Mouse (Mus musculus): ENCODE results near the gene Crtc3. TPM values are rescaled to one million over a fixed set of nuclear protein-coding genes. Genes with fewer than 3 reads are reported as not detected.
A peak's percentile ranks its signal among the peaks of the same experiment; 100 is the strongest.

The Crtc3 gene
- polyA plus RNA-seq (2012; rRNA removed): 21.7 and 24.8 TPM in 2 replicates

GRCm38 (mm10) chr7:80688556-80689220, at the start of gene Crtc3:
Gene Crtc3 (minus strand): TSS chr7:80688877.
- Histone ChIP-seq H3K27ac (ENCODE audit: insufficient read depth, low read length) (peak within 1 kb of the TSS; percentile 97), H3K4me3 (replicated peaks; ENCODE audit: insufficient read depth, low read depth, low read length) (peak within 1 kb of the TSS; percentile 95), H3K4me1 (ENCODE audit: control insufficient read depth, insufficient read depth, low read length) (peaks cover 14% of the 10 kb centered on the region; the same call in 1 of the 2 replicates), H3K27me3 (ENCODE audit: control insufficient read depth, insufficient read depth, low read length) (no peaks in the 10 kb centered on the region)
- TF ChIP-seq CTCF (IDR thresholded peaks at IDR 0.05; ENCODE audit: borderline replicate concordance, insufficient read depth, low read depth, low read length): no peak
- TF ChIP-seq POLR2A (IDR thresholded peaks at IDR 0.05; ENCODE audit: borderline replicate concordance, insufficient read depth, low read length): peak; percentile 49; the same call in 1 of the 2 replicates
- peak; percentile 80 to 86 for DNase-seq
- under 1% methylated on average over 82 of the region's 83 CpGs for WGBS

GRCm38 (mm10) chr7:80736199-80736598, 47.5 kb upstream of the Crtc3 start:
- DNase-seq: no peak
- Histone ChIP-seq H3K4me3 (replicated peaks; ENCODE audit: insufficient read depth, low read depth, low read length) (no peak overlapping the region), H3K4me1 (ENCODE audit: control insufficient read depth, insufficient read depth, low read length) (no peaks in the 10 kb centered on the region; the same call in 1 of the 2 replicates), H3K27me3 (ENCODE audit: control insufficient read depth, insufficient read depth, low read length) (no peaks in the 10 kb centered on the region), H3K27ac (ENCODE audit: insufficient read depth, low read length) (no peak overlapping the region)
- 87% methylated on average over 10 of the region's 10 CpGs for WGBS
- TF ChIP-seq POLR2A (IDR thresholded peaks at IDR 0.05; ENCODE audit: borderline replicate concordance, insufficient read depth, low read length) (no peak), CTCF (IDR thresholded peaks at IDR 0.05; ENCODE audit: borderline replicate concordance, insufficient read depth, low read depth, low read length) (no peak)

DNA sequence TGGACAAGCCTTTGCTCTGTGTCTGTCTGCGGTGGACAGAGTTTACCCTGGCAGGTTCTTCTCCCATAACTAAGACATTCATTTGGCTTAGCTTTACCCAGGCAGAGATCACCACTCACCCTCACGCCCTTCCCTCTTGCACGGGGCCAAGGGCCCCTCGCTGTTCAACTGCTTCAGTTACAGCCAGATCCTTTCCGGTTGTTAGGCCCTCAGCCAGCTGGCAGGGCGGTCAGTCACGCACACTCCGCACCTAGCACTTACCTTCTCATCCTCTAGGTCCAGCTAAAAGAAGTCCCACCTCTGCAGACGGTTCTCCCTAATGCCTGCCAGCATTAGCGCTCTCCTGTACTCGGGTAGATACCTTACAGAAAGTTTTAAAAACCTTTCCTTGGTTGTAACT, 44.3 kb upstream of the Crtc3 start:
- Histone ChIP-seq H3K27me3 (ENCODE audit: control insufficient read depth, insufficient read depth, low read length) (no peaks in the 10 kb centered on the region), H3K27ac (ENCODE audit: insufficient read depth, low read length) (no peak overlapping the region), H3K4me3 (replicated peaks; ENCODE audit: insufficient read depth, low read depth, low read length) (no peak overlapping the region), H3K4me1 (ENCODE audit: control insufficient read depth, insufficient read depth, low read length) (no peaks in the 10 kb centered on the region; the same call in 1 of the 2 replicates)
- TF ChIP-seq CTCF (IDR thresholded peaks at IDR 0.05; ENCODE audit: borderline replicate concordance, insufficient read depth, low read depth, low read length): no peak
- TF ChIP-seq POLR2A (IDR thresholded peaks at IDR 0.05; ENCODE audit: borderline replicate concordance, insufficient read depth, low read length): no peak
- DNase-seq: no peak
- 31% methylated on average over 11 of the region's 11 CpGs for WGBS

DNA sequence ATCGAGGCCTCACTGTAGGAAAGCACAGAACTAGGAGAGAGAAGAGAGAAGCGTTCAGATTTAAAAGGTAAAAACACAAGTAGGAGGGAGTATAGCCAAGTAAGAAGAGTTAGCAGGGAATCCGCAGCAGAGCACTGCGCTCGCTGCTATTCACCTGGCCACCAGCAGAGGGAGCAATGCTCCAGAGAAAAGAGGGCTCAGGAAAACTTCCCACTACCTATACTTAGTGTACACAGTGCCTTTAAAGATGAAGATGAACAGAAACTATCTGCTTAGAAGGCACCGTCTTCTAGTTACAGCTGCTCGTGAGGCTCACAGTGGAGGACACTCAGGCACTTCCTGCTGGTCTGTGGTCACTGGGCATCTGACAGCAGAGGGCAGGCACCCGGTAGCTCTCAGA, 41.0 kb upstream of the Crtc3 start:
- 20% methylated on average over 8 of the region's 8 CpGs for WGBS
- Histone ChIP-seq H3K27me3 (ENCODE audit: control insufficient read depth, insufficient read depth, low read length) (no peaks in the 10 kb centered on the region), H3K27ac (ENCODE audit: insufficient read depth, low read length) (no peak overlapping the region), H3K4me1 (ENCODE audit: control insufficient read depth, insufficient read depth, low read length) (no peaks in the 10 kb centered on the region; the same call in 1 of the 2 replicates), H3K4me3 (replicated peaks; ENCODE audit: insufficient read depth, low read depth, low read length) (no peak overlapping the region)
- TF ChIP-seq POLR2A (IDR thresholded peaks at IDR 0.05; ENCODE audit: borderline replicate concordance, insufficient read depth, low read length) (no peak), CTCF (IDR thresholded peaks at IDR 0.05; ENCODE audit: borderline replicate concordance, insufficient read depth, low read depth, low read length) (peak; percentile 92)
- peak; percentile 55 to 77 for DNase-seq

DNA sequence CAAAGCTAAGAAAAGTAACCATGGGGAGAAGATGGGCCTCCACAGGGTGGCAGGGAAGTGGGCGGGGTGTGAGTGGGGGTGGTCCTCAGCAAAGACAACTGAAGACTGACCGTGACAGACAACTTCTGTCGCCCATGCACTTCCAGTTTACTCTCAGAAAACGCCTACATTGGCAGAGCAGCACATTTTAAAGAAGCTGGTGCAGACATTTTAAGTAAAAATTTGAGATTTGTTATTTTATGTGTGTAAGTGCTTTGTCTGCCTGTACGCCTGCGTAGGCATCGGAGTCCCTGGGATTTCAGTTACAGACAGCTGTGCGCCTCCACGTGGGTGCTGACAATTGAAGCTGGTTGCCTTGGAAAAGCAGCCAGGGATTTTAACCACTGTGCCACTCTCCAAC, 32.4 kb upstream of the Crtc3 start:
- no peak for DNase-seq
- Histone ChIP-seq H3K4me1 (ENCODE audit: control insufficient read depth, insufficient read depth, low read length) (no peaks in the 10 kb centered on the region), H3K27me3 (ENCODE audit: control insufficient read depth, insufficient read depth, low read length) (no peaks in the 10 kb centered on the region), H3K27ac (ENCODE audit: insufficient read depth, low read length) (no peak overlapping the region), H3K4me3 (replicated peaks; ENCODE audit: insufficient read depth, low read depth, low read length) (no peak overlapping the region)
- WGBS: 46% methylated on average over 9 of the region's 9 CpGs
- no peak for TF ChIP-seq CTCF (IDR thresholded peaks at IDR 0.05; ENCODE audit: borderline replicate concordance, insufficient read depth, low read depth, low read length)
- TF ChIP-seq POLR2A (IDR thresholded peaks at IDR 0.05; ENCODE audit: borderline replicate concordance, insufficient read depth, low read length): no peak

DNA sequence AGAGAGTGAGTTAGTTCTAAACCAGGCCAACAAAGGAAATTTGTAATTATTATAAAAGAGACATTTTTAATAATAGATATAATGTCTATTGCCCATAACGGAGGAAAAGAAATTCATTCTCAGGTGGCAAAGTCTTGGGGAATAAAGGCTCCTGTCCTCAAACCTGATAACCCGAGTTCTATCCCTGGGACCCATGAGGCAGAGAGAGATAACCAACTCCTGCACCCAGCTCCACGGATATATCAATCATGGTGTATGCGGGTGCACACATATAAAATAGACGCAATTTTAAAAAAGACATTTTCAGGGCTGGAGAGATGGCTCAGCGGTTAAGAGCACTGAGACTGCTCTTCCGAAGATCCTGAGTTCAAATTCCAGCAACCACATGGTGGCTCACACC, 30.9 kb upstream of the Crtc3 start:
- DNase-seq: no peak
- no peak for TF ChIP-seq CTCF (IDR thresholded peaks at IDR 0.05; ENCODE audit: borderline replicate concordance, insufficient read depth, low read depth, low read length)
- TF ChIP-seq POLR2A (IDR thresholded peaks at IDR 0.05; ENCODE audit: borderline replicate concordance, insufficient read depth, low read length): no peak
- WGBS: 97% methylated on average over 7 of the region's 7 CpGs

DNA sequence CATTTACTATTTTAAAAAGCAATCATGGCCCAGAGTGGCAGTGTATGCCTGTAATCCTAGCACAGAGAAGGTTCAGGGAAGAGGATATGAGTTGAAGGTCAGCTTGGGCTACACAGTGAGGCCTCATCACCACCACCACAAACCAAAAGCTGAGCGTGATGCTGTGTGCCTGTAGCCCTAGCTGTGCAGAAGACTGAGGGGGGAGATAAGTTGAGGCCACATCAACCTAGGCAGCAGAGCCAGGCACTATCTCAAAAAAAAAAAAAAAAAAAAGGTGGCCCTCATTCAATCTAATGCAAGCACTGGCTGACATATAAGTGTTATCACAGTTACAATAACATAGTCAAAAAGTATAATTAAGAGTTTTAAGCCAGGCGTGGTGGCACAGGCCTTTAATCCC, 30.4 kb upstream of the Crtc3 start:
- H3K4me1 ChIP-seq (ENCODE audit: control insufficient read depth, insufficient read depth, low read length): no peaks in the 10 kb centered on the region
- TF ChIP-seq CTCF (IDR thresholded peaks at IDR 0.05; ENCODE audit: borderline replicate concordance, insufficient read depth, low read depth, low read length) (no peak), POLR2A (IDR thresholded peaks at IDR 0.05; ENCODE audit: borderline replicate concordance, insufficient read depth, low read length) (no peak)
- H3K4me3 ChIP-seq (replicated peaks; ENCODE audit: insufficient read depth, low read depth, low read length): no peak overlapping the region
- DNase-seq: no peak
- no peak overlapping the region for H3K27ac ChIP-seq (ENCODE audit: insufficient read depth, low read length)
- H3K27me3 ChIP-seq (ENCODE audit: control insufficient read depth, insufficient read depth, low read length): no peaks in the 10 kb centered on the region
- WGBS: 94% methylated on average over 2 of the region's 2 CpGs

More for the DNA sequence above, 30.9 kb upstream of the Crtc3 start:
- H3K4me3 ChIP-seq (replicated peaks; ENCODE audit: insufficient read depth, low read depth, low read length): no peak overlapping the region
- H3K27ac ChIP-seq (ENCODE audit: insufficient read depth, low read length): no peak overlapping the region
- H3K4me1 ChIP-seq (ENCODE audit: control insufficient read depth, insufficient read depth, low read length): no peaks in the 10 kb centered on the region
- no peaks in the 10 kb centered on the region for H3K27me3 ChIP-seq (ENCODE audit: control insufficient read depth, insufficient read depth, low read length)

GRCm38 (mm10) chr7:80718471-80718870, 29.8 kb upstream of the Crtc3 start:
- no peak for DNase-seq
- no peak overlapping the region for H3K27ac ChIP-seq (ENCODE audit: insufficient read depth, low read length)
- TF ChIP-seq CTCF (IDR thresholded peaks at IDR 0.05; ENCODE audit: borderline replicate concordance, insufficient read depth, low read depth, low read length): no peak
- no peak for TF ChIP-seq POLR2A (IDR thresholded peaks at IDR 0.05; ENCODE audit: borderline replicate concordance, insufficient read depth, low read length)
- 74% methylated on average over 8 of the region's 8 CpGs for WGBS
- H3K4me3 ChIP-seq (replicated peaks; ENCODE audit: insufficient read depth, low read depth, low read length): no peak overlapping the region
- H3K27me3 ChIP-seq (ENCODE audit: control insufficient read depth, insufficient read depth, low read length): no peaks in the 10 kb centered on the region
- H3K4me1 ChIP-seq (ENCODE audit: control insufficient read depth, insufficient read depth, low read length): no peaks in the 10 kb centered on the region

Data from cerebellum, adult 2 months (tissue).